Mouse (Mus musculus): ENCODE results near the gene Olfr1195.
"Not testable (repeated sequence)": the region's sequence is repeated elsewhere in the genome, so short reads cannot be mapped to it uniquely, and the experiment has no call there.

Olfr1195 gene

GRCm38 (mm10) chr2:88689087-88689486, at the start of gene Olfr1195:
TSS of gene Olfr1195 (minus strand) at chr2:88689187.
- DNase-seq (ENCODE audit: low read depth): no peak

GRCm38 (mm10) chr2:88732266-88732665, 43.3 kb upstream of the Olfr1195 start, which contains the start of gene Olfr1197:
TSS of gene Olfr1197 (minus strand) at chr2:88732366.
- no peak for DNase-seq (ENCODE audit: low read depth)

GRCm38 (mm10) chr2:88704497-88704896, 15.5 kb upstream of the Olfr1195 start, which contains the start of gene Olfr1196:
TSS of gene Olfr1196 (minus strand) at chr2:88704597.
- DNase-seq (ENCODE audit: low read depth): no peak

GRCm38 (mm10) chr2:88675328-88675727, 13.7 kb downstream of the Olfr1195 start, which contains the start of gene Olfr1193:
TSS of gene Olfr1193 (plus strand) at chr2:88675628.
- not testable (repeated sequence) for DNase-seq (ENCODE audit: low read depth)

- no peak for DNase-seq (ENCODE audit: low read depth)
Observed at GRCm38 (mm10) chr2:88648209-88648608, 40.8 kb downstream of the Olfr1195 start, which contains the start of gene Olfr1192-ps1. TSS of gene Olfr1192-ps1 (plus strand) at chr2:88648509.

- DNase-seq (ENCODE audit: low read depth): not testable (repeated sequence)
Observed at GRCm38 (mm10) chr2:88640242-88640641, 48.7 kb downstream of the Olfr1195 start, which contains the start of gene Olfr1191-ps1. TSS of gene Olfr1191-ps1 (plus strand) at chr2:88640542.
